ENCODE assay signal across 8 mouse cellular contexts in the genomic region with DNA sequence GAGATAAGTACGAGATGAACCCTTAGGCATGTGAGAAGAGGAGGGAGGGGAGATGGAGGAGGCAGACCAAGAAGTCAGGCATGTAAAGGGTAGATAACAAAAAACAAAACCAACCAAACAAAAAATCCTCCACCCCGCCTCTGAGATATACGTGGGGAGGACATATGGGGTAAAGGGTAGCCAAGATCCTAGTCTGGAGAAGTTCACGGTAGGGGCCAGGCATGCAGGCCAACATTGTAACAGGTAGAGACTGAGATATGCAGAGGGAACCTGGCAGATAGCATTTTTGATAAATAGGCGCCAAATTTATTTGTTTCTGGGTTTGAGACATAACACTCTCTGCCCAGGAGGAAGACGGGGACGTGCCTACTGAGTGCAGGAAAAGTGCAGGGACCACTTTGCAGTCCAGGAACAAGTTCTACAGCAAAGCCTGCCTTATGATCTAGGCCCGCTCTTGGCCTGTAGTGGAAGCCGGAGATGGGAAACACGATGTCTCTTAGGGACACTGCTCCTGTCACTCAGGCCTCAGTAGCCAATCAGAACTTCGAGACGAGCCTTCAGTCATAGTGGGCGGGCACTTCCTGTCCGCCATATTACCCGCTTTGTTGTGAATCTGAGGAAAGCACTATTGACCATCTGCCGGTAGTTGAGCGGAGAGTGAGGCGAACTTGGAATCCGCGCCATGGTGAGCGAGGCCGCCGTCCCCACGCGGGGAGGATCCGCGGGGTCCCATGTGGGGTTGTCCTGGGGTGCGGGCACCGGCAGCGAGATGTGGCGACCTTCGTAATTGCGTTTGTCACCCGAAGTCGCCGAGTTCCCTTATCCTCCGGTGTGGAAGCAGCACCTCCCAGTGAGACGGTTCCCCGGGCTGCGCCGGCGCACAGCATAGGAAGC. TPM values are rescaled to one million over a fixed set of nuclear protein-coding genes. Genes with fewer than 3 reads are reported as not detected.
DNase-seq lines count a peak whose midpoint lies in the region; ATAC-seq lines count a peak whose summit lies in the region.
"Not testable (repeated sequence)": the region's sequence is repeated elsewhere in the genome, so short reads cannot be mapped to it uniquely, and the experiment has no call there.

A gene (plus strand): TSS at position 626 of the 894 bp plus-strand sequence.

- intact Hi-C loops in gastrocnemius, postnatal 14 days (cut with DNase I; ENCODE audit: low total_unique reads) = not testable (repeated sequence)

- peak; percentile 92 for ATAC-seq in activated CD4-positive, CD25-positive, alpha-beta regulatory T cell, adult 4 months
- ATAC-seq in megakaryocyte, adult 5-6 weeks (ENCODE audit: poor library complexity, severe bottlenecking) = peak; percentile 96

- DNase-seq in embryo, embryonic 10 days (ENCODE audit: low spot score) = peak; percentile 83
- peak; percentile 50 for DNase-seq in gastrocnemius, postnatal 14 days
- DNase-seq in induced T-regulatory cell, adult 2 months (ENCODE audit: low read depth) = peak; percentile 81
- peak; percentile 57 to 70 for DNase-seq in left cerebral cortex, adult 8-10 months (ENCODE audit: low spot score in 2 of 2)
- peak; percentile 86 to 89 for DNase-seq in right cerebral cortex, postnatal 10 days (ENCODE audit: low spot score in 2 of 2)
- DNase-seq in urinary bladder, postnatal 25 days (ENCODE audit: low spot score) = peak; percentile 40

RNA-seq across cellular contexts. Expression of the gene that starts here (rescaled TPM):
- polyA plus RNA-seq in activated CD4-positive, CD25-positive, alpha-beta regulatory T cell, adult 4 months (2017; shearing (Covaris generic)) = 1 to 10 TPM; 5.1 to 5.9 TPM
- total RNA-seq in gastrocnemius, postnatal 14 days (2021) = 1 to 10 TPM; 1.8 to 1.9 TPM
- 1 to 10 TPM; 5.4 to 8.5 (median 8.0) TPM for total RNA-seq in left cerebral cortex, adult 8-10 months (2022)
- total RNA-seq in megakaryocyte, adult 5-6 weeks (2015) = 0.74 and 1.4 TPM in 2 replicates
- 1.7 and 2.1 TPM in 2 replicates for total RNA-seq in megakaryocyte, adult 5-6 weeks (2017)

Comparison
In these comparisons a context has a peak if more than half of its experiments do, and no peak if none do; other contexts are left out.
1. Peak in every context shown above with its lines: DNase-seq and ATAC-seq.